Mouse (Mus musculus) neutrophil, adult 5-6 weeks (primary cell): Measurements from ENCODE around the gene Zdhhc22. TPM values are rescaled to one million over a fixed set of nuclear protein-coding genes. Genes with fewer than 3 reads are reported as not detected.

Experiments used
- ATAC-seq: fragments of 151-379, 151-347 bp; 2 replicates; pipeline ENCODE4 v1.8.0; 2017; ENCODE audit warnings: mild to moderate bottlenecking, moderate TSS enrichment; ENCODE audit not compliant: insufficient number of reproducible peaks, poor library complexity, low FRiP score, severe bottlenecking; ENCODE audit errors: extremely low read depth
- total RNA-seq: library from RNA; stranded (forward); fragments of 200-1000 nt; gene quantifications from 2 replicates; pipeline ENCODE4 v1.2.3, GENCODE M21; 2017

The Zdhhc22 gene
- total RNA-seq, 1 experiment from 2014 or later: not detected

DNA sequence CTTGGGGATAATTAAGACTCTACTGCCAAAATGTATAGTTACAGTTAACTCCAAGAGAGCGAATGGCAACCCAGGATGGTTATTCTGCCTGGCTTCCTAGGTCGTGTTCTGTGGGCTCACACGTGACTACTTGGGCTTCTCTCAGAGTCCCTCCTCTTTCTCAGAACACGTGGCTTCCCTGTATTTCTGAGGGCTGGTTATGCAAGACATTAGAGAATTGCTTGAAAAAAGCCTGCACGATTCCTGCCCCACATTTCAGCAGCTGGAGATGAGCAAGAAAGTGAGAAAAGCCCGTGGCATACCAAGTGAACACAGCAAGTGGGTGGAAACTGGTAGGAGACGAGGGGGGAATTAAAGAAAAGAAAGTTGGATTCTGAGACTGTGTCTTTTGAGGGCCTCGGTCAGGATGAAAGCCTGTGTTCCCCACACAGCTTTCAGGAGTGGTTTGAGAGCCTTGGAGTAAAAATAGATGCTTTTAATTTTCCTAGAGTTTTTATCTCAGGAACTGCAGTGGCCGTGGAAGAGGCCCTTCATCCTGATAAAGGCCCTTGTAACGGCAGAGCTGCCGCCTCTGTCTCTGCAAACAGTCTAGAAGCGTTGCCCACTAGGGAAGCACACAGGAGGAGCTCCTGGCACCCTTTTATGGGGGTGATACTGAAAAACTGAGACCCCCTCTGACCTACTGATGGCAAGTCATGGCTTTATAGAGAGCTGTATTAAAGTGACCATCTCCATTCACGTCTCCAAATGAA is 21.6 kb downstream of the Zdhhc22 start:
- no peak for ATAC-seq

DNA sequence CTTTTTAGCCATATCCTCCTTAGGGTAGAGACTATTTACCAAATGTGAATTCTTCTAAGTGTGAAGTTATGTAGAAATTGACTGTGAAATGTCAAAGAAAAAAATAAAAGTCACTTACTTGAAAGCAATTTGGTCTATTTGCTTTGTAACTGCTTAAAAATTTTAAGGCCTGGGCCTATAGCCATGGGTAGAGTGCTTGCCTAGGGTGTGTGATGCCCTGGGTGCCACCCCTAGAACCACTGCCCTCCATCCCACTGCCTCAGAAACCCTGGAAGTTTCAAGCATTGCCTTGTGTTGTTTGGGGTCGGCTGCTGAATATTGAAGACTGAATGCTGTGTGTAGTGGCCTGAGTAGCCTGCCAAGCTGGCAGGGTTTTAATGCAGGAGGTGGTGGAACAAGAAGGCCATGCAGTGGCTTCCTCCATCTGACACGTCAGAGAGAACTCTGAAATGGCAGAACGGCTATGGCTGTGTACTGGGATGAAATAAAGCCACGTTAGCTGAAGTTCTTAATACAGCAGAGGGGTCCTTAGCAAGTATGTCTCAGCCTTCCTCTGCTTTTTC is 24.9 kb downstream of the Zdhhc22 start:
- ATAC-seq: no peak

DNA sequence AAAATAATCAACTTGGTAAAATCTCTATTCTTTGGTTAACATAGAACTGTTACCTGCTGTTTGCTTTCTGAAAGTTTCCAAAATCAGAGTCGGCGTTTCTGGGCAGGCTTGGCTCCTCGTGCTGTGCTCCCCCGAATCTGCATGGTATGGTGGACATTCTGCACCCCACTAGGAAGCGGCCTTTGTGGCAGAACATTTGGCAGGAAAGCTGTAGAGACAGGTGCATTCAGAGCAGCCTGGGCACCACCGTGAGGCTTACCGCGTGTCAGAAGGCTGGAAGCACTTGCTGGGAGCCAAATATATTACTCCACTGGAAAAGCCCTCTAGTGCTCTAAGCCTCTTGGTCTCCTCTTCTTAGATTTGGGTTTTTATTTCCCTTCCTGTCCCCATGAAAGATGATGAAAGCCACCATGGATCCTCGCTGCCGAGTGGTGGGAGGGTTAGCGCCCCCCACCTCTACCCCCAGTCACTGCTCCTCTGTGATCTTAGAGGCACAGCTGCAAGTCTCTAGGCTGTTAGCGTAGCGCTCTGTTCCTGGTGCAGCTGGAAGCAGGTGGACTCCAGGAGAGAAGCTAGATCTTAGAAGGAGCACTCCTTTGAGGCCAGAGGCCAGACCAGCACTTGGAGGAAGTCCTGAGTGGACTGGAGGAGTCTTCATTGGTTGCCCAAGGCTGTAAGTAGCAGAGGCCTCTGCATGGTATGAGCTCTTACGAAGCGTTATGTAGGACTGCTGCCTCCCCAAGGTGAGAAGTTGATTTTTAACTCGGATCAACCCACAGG is 25.8 kb downstream of the Zdhhc22 start:
- no peak for ATAC-seq

DNA sequence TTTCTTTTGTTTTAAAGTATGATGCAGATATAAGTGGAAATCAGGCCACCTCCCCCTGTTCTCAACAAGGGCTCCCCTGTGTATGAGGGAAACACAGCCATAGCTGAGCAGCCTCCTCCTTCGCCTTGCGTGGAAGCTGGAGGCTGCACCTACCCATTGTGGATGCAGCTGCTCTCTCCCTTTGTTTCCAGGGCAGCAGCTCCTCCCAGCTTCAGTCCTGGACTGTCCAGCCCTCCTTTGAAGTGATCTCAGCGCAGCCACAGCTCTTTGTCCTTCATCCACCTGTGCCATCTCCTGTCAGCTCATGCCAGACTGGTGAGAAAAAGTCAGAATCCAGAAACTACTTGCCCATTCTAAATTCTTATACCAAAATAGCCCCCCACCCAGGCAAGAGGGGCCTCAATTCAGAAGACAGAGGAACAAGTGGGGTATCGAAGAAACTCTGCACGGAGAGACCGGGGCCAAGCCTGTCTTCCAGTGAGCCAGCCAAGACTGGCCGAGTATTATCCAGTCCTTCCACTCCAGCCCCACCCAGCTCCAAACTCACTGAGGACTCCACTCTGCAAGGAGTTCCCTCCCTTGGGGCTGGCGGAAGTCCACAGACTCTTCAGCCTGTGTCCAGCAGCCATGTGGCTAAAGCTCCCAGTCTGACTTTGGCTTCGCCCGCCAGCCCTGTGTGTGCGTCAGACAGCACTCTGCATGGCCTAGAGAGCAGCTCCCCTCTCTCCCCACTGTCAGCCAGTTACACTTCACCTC is 28.5 kb downstream of the Zdhhc22 start:
- no peak for ATAC-seq

DNA sequence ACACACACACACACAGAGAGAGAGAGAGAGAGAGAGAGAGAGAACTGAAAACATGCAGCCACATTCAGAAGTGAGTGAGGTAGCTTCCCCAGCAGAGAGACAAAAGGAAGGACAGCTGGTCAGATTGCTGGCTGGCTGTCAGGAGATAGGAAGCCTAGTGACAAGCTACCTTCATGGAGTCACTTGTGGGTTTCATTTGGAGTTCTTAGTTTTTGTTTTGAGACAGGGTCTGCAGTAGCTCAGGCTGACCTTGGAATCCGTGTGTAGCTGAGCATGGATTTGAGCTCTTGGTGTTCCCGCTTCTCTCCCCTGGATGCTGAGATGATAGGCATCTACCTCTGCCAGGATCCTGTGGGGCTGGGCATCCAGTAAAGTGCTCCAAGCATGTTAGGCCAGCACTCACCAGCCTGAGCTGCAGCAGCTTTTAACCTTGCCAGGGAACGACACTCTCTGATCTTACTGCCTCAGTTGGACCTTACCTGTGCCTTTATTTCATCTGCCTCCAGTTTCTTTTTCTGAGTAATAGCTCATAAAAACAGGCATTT is 29.4 kb downstream of the Zdhhc22 start:
- no peak for ATAC-seq

DNA sequence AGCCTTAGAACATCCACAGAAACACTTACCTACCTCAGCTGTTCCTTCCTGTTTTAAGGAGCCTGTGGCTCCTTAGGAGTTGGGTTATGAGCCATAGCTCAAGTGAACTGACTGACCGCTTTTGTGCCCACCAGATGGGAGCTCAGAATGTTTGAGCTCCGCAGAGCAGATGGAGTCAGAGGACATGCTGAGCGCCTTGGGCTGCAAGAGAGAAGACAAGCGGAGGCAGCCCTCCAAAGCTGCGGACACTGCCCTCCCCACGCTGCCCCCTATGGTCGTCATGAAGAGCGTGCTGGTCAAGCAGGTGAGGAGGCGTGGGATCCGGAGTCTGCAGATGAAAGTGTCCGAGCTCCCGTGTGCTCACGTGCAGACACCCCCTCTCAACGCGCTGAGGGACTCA is 30.1 kb downstream of the Zdhhc22 start:
- ATAC-seq: no peak

DNA sequence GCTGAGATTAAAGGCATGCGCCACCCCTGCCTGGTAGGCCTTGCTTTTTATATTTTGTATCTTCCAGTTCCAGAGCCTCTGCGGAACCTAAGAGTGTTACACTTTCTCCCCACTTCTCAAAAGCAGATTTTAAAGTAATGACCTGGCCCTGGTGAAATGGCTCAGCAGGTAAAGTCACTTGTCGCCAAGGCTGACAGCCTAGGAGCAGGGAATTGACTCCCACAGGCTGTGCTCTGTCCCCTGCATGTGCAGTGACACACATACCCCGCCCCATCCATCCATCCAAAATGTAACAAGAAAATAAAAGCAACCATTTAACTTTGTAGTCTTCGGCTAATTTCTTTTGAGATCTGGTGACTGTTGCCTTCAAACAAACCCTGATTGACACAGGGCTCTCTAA is 30.6 kb downstream of the Zdhhc22 start:
- no peak for ATAC-seq

DNA sequence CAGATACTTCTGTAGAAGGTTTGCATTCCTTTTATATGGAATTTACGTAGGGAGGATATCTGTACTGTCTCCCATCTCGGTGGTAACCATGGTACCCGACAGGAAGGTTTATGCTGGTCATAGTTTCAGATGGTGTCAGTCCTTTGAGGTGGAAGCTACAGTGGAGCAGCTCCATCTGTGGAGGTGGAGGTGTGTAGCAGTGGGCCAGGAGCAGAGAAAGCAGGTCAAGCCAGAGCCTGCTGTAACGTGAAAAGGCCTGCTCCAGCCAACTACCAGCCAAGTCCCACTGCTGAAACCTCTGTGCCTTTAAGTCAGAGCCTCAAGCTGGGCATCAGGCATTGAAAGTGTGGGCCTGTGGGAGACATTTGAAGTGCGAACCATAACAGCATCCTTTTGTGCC is 31.7 kb downstream of the Zdhhc22 start:
- no peak for ATAC-seq

DNA sequence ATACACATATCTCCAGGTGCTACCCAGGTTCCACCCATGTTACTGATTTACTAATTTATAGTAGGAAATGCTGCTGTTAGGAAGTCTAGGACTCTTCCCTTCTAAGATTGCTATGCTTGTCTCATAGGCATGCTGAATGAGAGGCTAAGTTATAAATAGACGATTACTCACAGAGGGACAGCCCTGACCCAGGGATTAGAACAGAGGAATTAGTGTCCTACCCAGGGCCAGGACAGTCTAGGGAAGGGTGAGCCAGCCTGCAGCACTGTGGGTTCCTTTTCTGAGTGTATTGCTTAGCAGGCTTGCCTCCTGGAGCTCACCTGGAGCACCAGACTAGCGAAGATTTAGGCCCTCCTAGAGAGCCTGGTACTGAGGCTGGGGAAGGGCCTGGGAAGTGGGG is 34.3 kb downstream of the Zdhhc22 start:
- ATAC-seq: no peak

DNA sequence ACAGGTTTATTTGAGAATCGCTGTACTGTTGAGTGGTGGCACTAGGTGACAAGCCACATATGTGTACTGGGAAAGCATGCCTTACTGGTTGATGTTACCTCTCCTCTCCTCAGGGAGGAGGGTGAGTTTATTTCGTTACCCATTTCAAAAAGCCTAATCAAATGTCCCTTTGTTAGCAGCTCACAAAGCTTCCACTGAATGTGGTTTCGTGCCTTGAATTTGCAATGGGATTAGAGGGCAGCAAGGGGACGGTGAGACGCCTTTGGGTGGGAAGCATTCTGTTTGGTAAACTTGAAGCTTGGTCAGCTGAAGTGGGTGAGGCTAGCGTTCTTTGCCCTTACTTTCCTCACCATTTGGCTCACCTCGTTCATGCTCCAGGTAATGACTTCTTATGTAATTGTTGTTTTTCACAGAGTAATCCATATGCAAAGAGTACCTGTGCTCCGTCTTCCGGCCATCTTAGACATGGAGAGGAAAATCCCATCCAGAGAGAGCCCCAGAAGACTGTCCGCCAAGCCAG is 37.8 kb downstream of the Zdhhc22 start:
- no peak for ATAC-seq

DNA sequence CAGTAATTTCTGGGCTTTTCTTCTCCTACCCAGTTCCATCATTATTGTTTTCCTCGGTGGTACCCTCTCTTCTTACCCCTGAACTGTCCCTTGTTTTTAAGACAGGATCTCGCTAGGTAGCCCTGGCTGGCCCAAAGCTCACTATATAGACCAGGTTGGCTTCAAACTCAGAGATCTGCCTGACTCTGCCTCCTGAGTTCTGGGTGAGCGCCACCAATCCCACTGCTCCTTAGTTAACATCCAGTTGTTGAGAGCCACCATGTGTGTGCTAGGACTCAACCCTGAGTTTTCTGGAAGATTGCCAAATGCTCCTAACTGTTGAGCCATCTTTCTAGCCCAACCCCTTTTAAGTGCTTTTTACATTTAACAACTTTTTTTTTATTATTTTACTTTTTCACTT is 39.3 kb downstream of the Zdhhc22 start:
- no peak for ATAC-seq

DNA sequence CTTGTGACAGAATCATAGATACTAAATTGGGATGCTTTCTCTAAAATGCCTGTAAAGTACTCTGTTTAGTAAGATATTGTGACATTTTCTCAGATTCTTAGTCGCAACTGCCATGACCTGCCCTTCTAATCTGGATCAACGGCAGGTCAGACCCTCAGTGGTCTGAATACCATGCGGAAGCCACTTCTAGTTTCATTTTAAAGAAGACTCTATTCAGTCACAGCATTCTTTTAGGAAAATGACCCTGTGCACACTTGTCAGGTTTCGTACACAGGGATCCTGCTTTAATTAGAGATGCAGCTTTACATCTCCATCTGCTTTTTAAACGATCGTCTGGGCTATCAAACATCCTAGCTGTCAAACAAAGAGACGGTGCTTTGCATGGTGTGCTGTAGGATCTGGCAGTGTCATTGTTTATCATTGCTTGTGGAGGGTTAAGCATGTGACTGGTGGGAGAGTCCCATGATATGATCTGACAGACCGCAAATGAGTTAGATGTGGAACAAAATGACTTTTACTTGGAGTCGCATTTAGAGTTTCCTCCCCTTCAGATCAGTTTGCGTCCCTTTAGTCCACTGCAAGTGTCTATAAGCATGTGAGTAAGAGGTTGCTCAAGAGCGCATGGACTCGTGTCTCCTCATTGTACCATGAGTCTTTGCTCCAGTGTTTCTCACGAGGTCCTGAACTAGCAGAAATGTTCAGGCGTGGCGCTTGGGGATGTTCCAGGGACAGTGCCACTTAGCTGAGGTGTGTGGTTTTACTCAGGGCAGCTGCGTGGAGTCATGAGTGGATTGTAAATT is 39.9 kb downstream of the Zdhhc22 start:
- no peak for ATAC-seq

DNA sequence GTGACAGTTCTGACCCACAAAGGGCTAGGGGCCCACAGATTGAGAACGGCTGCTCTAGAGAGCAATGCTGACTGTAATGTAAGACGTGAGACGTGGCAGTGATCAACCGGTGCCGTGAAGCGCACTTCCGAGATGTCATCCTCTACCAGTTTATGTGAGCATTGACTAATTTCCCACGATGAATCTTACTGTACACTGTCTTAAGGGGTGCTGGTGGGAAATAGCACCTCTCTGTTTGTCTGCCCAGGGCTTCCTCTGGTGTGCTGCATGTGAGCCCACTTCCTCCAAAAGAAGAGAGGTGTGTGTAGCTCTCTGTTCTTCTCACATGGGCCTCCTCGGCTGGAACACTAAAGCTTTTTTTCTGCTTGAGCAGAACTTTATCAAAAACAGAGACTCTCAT is 40.7 kb downstream of the Zdhhc22 start:
- ATAC-seq: peak; percentile 33; the same call in 1 of the 2 replicates

DNA sequence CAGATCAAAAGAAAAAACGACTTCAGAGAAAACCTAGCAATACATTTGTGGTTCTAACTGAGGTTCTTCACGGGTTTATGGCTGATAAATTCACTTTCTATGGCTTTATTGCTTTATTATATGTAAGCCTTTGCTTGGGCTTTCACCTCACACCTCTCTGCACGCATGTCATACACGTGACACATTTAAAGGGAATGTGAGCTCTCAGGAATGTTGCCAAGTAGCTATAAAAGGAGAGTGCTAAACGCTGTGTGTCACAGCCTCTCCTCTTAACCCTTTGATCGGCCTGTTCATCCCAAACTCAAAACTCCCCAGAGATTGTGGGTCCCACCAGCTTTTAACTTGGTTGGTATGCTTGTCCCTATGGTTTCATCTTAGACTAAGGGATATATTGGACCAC is 41.6 kb downstream of the Zdhhc22 start:
- ATAC-seq: no peak

DNA sequence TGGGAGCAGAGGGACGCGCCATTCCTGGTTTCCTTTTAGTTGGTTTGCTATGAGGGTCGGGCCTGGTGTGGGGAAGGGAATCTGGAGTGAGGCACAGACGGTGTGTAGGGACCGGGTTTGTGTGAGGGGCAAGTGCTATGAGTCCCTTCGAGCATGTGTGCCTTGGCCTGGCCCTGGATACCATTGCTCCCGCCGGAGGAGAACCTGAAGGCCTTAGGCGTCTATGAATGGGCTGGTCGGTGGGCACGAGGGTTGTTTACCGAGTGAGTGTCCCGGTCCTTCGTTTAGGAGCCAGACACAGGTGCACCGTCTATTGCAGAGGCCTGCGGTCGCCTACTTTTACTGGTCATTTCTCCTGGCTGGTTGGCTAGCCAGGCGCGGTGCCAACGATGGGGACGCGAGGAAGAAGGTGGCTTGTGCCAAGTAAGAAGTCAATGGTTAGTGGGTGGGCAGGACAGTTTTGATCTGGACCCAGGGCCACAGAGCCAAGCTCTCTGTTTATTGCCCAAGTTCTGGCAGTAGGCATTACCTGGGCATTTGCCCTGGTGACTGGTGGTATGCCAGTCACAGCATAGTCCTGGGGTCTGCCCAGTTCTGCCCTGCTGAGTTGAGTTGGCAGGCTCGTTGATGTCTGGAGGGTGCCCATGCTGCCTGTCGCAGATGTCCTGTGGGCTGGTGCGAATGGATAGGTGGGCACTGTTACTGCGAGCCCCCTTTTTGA is 42.4 kb downstream of the Zdhhc22 start:
- ATAC-seq: no peak

DNA sequence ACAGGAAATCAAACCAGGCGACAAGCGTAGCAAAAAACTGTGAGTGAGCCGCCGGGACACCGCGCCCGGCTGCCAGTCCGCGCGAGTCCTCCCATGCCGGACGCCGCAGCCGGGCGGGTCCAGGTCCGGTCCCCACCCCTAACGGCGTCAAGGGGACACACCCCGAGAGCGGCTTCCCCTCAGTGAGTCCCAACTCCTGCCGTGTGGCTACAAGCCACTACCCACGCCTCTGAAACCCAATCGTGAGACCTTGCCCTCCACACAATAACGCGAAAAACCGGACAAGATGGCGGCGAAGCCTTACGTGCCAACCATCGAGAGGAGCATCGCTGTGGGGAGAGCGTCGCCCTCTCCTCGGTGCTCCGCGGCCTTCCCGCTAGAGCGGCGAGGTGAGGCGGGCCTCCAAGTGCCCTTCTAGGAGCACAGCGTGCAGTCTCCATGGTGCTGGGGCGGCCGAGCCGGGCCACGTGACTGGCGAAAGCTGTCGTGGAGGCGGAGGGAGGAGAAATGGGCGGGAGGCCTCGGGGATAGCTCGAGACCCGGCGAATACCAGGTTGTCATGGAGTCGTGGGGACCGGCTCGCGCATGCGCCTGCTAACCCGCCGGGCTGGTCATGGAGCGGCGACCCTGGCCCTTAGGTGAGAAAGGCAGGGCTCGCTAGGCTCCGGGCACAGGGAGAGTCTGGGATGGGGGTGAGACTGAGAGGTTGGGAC is 43.2 kb downstream of the Zdhhc22 start, which contains the start of gene Cipc:
Cipc (plus strand) TSS at position 182 of the 713 bp plus-strand sequence.
- ATAC-seq: peak; percentile 91

DNA sequence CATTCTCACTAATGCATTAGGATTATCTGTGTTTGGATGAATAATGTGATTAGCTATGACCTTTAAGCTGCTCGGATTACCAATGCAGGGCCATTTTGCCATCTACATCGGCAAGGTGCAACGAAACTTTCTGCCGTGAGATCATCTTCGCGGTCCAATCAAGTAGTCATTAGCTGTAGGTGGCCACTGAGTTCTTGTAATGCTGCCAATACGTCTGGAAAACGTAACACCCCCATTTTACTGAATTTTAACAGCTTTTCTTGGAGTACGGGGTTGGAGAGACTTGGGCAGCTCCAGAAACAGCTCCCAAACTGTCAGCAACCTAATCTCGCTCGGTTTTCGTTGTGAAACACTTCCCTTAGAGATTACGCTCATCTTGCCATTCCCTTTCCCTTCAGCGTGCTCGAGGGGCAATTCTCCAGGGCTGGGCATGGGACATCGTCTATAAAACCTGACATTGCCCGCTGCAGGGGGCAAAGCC is 43.9 kb downstream of the Zdhhc22 start:
- no peak for ATAC-seq
